Mouse (Mus musculus) stomach, adult 2 months (tissue): ENCODE measurements around the gene Pip4p1. TPM values are rescaled to one million over a fixed set of nuclear protein-coding genes. Genes with fewer than 3 reads are reported as not detected.

Experiments used
- polyA plus RNA-seq: library from polyadenylated mRNA; depleted of rRNA; stranded (reverse); fragments of >200 nt; gene quantifications from 2 replicates; pipeline ENCODE4 v1.2.3, GENCODE M21; 2012; rRNA removed

Gene Pip4p1
- 27.9 and 42.4 TPM in 2 replicates for polyA plus RNA-seq

GRCm38 (mm10) chr14:50930754-50931492 is at the start of gene Pip4p1, which contains the start of gene Pnp:
Pip4p1 (minus strand) TSS chr14:50930856.
Pnp (plus strand) TSS chr14:50931082.

GRCm38 (mm10) chr14:50955942-50956508 is 25.4 kb upstream of the Pip4p1 start, which contains the start of gene Pnp2:
Pnp2 (plus strand) TSS chr14:50955992.

GRCm38 (mm10) chr14:50943932-50944667 is 13.4 kb upstream of the Pip4p1 start, which contains the start of gene Gm49342:
Gm49342 (plus strand) TSS chr14:50944517.

GRCm38 (mm10) chr14:50924281-50925064 is 6.2 kb downstream of the Pip4p1 start, which contains the start of the genes Osgep and Apex1:
Osgep (minus strand) TSS chr14:50924893.
Apex1 (plus strand) TSS chr14:50924968.

GRCm38 (mm10) chr14:50897374-50897765 is 33.3 kb downstream of the Pip4p1 start, which contains the start of gene Klhl33:
Klhl33 (minus strand) TSS chr14:50897507.

Other genes with a start within 250 kb of the Pip4p1 start
- not detected in 2 replicates for gene Olfr747, start 237.7 kb downstream of the Pip4p1 start, polyA plus RNA-seq
- gene Olfr748, start 223.5 kb downstream of the Pip4p1 start, polyA plus RNA-seq, result not detected in 2 replicates
- gene Olfr749, start 185.8 kb downstream of the Pip4p1 start, polyA plus RNA-seq, result not detected in 2 replicates
- gene Ttc5, start 145.3 kb downstream of the Pip4p1 start, polyA plus RNA-seq, result 5.8 and 6.4 TPM in 2 replicates
- gene Ccnb1ip1, start 123.1 kb downstream of the Pip4p1 start, polyA plus RNA-seq, result not detected in 2 replicates
- 1.1 and 1.7 TPM in 2 replicates for gene Parp2, start 123.0 kb downstream of the Pip4p1 start, polyA plus RNA-seq
- 7.6 and 10.3 TPM in 2 replicates for gene Tep1, start 60.3 kb downstream of the Pip4p1 start, polyA plus RNA-seq
- 0.65 and 0.79 TPM in 2 replicates for gene Klhl33, start 33.3 kb downstream of the Pip4p1 start, polyA plus RNA-seq
- 37.8 and 96.3 TPM in 2 replicates for gene Osgep, start 6.0 kb downstream of the Pip4p1 start, polyA plus RNA-seq
- 7.8 and 10.9 TPM in 2 replicates for gene Apex1, start 5.9 kb downstream of the Pip4p1 start, polyA plus RNA-seq
- 6.5 and 7.3 TPM in 2 replicates for gene Pnp, start 226 bp upstream of the Pip4p1 start, polyA plus RNA-seq
- not detected in 2 replicates for gene Gm49342, start 13.7 kb upstream of the Pip4p1 start, polyA plus RNA-seq
- 0.14 TPM in 1 of 2 replicates, not detected in the other for gene Pnp2, start 25.1 kb upstream of the Pip4p1 start, polyA plus RNA-seq
- gene Rnase10, start 76.9 kb upstream of the Pip4p1 start, polyA plus RNA-seq, result 0.40 TPM in 1 of 2 replicates, not detected in the other
- gene Rnase9, start 111.0 kb upstream of the Pip4p1 start, polyA plus RNA-seq, result 0.19 TPM in 1 of 2 replicates, not detected in the other
- gene Rnase11, start 119.3 kb upstream of the Pip4p1 start, polyA plus RNA-seq, result not detected in 2 replicates
- 0.28 TPM in 1 of 2 replicates, not detected in the other for gene Rnase12, start 126.8 kb upstream of the Pip4p1 start, polyA plus RNA-seq
- gene Olfr750, start 143.6 kb upstream of the Pip4p1 start, polyA plus RNA-seq, result not detected in 2 replicates
- 79.4 and 84.2 TPM in 2 replicates for gene Rnase4, start 160.2 kb upstream of the Pip4p1 start, polyA plus RNA-seq
- 19.2 and 19.3 TPM in 2 replicates for gene Ang, start 160.3 kb upstream of the Pip4p1 start, polyA plus RNA-seq
- 0.06 TPM in 1 of 2 replicates, not detected in the other for gene Eddm3b, start 183.6 kb upstream of the Pip4p1 start, polyA plus RNA-seq
- gene Rnase6, start 193.1 kb upstream of the Pip4p1 start, polyA plus RNA-seq, result 0.44 and 1.2 TPM in 2 replicates
- gene Rnase1, start 215.9 kb upstream of the Pip4p1 start, polyA plus RNA-seq, result 13.9 and 17.8 TPM in 2 replicates
- gene Rnase2b, start 231.4 kb upstream of the Pip4p1 start, polyA plus RNA-seq, result 0.10 and 0.35 TPM in 2 replicates